Mouse (Mus musculus): ENCODE measurements around the gene Atxn2. TPM values are rescaled to one million over a fixed set of nuclear protein-coding genes. Genes with fewer than 3 reads are reported as not detected.

Atxn2 gene
- polyA plus RNA-seq, 1 experiment from 2014 or later, result 59.4 TPM

DNA sequence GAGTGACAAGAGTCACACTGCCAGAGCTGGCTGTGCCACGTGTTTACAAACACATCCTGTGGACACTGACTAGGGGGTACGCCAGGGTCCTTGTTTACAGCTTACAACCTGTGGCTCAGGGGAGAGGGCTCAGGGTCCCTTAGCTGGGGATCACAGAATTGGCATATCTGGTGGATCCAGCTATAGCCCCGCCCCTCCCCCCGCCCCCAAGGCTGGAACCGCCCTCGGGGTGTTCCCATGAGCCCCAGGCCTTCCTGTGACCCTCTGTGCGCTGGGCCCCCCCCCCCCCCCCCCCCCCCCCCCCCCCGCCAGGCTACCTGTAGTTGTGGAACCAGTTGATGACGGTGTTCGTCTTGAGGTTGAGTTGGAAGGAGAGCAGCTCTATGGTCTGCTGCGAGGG, 153.2 kb downstream of the Atxn2 start:
- Histone ChIP-seq H3K36me3 (ENCODE audit: control insufficient read depth, insufficient read depth, low read length) (peaks cover 14% of the 10 kb centered on the region; the same call in 1 of the 2 replicates), H3K4me1 (replicated peaks; ENCODE audit: control insufficient read depth, insufficient read depth, low read length) (no peaks in the 10 kb centered on the region), H3K27me3 (replicated peaks; ENCODE audit: control insufficient read depth, insufficient read depth, low read length) (no peaks in the 10 kb centered on the region), H3K4me2 (ENCODE audit: low read length) (no peak overlapping the region; the same call in 1 of the 2 replicates), H3K27ac (ENCODE audit: low read depth) (no peak overlapping the region), H3K4me3 (ENCODE audit: low read depth, low read length) (no peak overlapping the region), H3K9ac (ENCODE audit: low read length) (no peak overlapping the region), H3K9me3 (ENCODE audit: control insufficient read depth, low read length) (peaks cover 7% of the 10 kb centered on the region)
- 27% methylated on average over 4 of the region's 11 CpGs for WGBS
- DNase-seq (ENCODE audit: low spot score) (no peak), ATAC-seq (replicated peaks; ENCODE audit: low FRiP score, low TSS enrichment, low read depth) (peak; percentile 20; the same call in 1 of the 2 replicates)

Small RNAs within 50 kb of the gene (microRNA-seq; reads per million reads assigned to microRNA genes)
- gene Mir7031, result 0.59 reads per million

Other genes with a start within 250 kb of the Atxn2 start
- 0.07 and 0.16 TPM in 2 replicates for gene Adam1b, start 207.9 kb upstream of the Atxn2 start, polyA plus RNA-seq (2014; fragmentation: Nextera tagmentation; extraction: Ambion mirVana)
- 1.6 and 2.1 TPM in 2 replicates for gene Adam1a, start 165.9 kb upstream of the Atxn2 start, polyA plus RNA-seq (2014; fragmentation: Nextera tagmentation; extraction: Ambion mirVana)
- gene Gm42878, start 165.9 kb upstream of the Atxn2 start, polyA plus RNA-seq (2014; fragmentation: Nextera tagmentation; extraction: Ambion mirVana), result not detected in 2 replicates
- 48.8 and 59.8 TPM in 2 replicates for gene Mapkapk5, start 165.4 kb upstream of the Atxn2 start, polyA plus RNA-seq (2014; fragmentation: Nextera tagmentation; extraction: Ambion mirVana)
- gene Aldh2, start 117.5 kb upstream of the Atxn2 start, polyA plus RNA-seq (2014; fragmentation: Nextera tagmentation; extraction: Ambion mirVana), result 70.2 and 76.5 TPM in 2 replicates
- 2.4 and 3.4 TPM in 2 replicates for gene Acad12, start 92.4 kb upstream of the Atxn2 start, polyA plus RNA-seq (2014; fragmentation: Nextera tagmentation; extraction: Ambion mirVana)
- gene Acad10, start 50.8 kb upstream of the Atxn2 start, polyA plus RNA-seq (2014; fragmentation: Nextera tagmentation; extraction: Ambion mirVana), result 4.3 and 4.7 TPM in 2 replicates
- gene Brap, start 50.8 kb upstream of the Atxn2 start, polyA plus RNA-seq (2014; fragmentation: Nextera tagmentation; extraction: Ambion mirVana), result 31.5 and 32.8 TPM in 2 replicates
- 15.4 and 16.3 TPM in 2 replicates for gene Sh2b3, start 126.3 kb downstream of the Atxn2 start, polyA plus RNA-seq (2014; fragmentation: Nextera tagmentation; extraction: Ambion mirVana)
- 23.3 and 24.4 TPM in 2 replicates for gene Pheta1, start 137.6 kb downstream of the Atxn2 start, polyA plus RNA-seq (2014; fragmentation: Nextera tagmentation; extraction: Ambion mirVana)

Data from intestine, embryonic 14.5 days (tissue).